Mouse (Mus musculus): ENCODE measurements around the gene Aktip.

The Aktip gene

DNA sequence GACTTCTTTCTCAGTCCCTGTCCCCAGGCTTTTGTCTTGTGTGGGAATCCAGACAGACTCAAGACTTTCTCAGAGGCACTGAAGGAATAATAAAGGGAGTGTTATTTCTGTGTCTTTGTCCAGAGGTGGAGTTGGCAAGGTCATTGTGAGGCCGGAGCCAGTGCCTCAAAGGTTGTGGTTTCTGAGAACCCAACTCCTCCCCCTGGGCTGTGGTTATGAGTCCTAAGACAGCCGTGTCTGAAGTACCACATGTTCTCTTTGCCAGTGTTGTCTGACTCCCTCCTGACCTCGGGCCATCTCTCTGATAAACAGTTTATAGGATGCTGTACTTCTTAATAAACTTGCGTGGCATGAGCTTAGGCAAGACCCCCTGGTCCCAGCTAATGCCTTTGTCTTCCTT lies 134.6 kb downstream of the Aktip start:
- intact Hi-C loops (cut with DNase I) = no loop called here

Measured in adrenal gland (tissue).